Comparison of ENCODE assay signal across 8 mouse cellular contexts in genomic region chr2:158376123-158376687, GRCm38 (mm10). TPM values are rescaled to one million over a fixed set of nuclear protein-coding genes. Genes with fewer than 3 reads are reported as not detected.
A peak's percentile ranks its signal among the peaks of the same experiment; 100 is the strongest.
DNase-seq lines count a peak whose midpoint lies in the region; ATAC-seq and TF ChIP-seq lines count a peak whose summit lies in the region.

No protein-coding gene starts in this region.

- intact Hi-C loops in gastrocnemius, adult 2 months (cut with DNase I) = no loop called here

- H3K27me3 ChIP-seq in kidney, postnatal 0 days (ENCODE audit: insufficient read depth, low read length) = peaks cover 15% of the 10 kb centered on the region
- H3K27me3 ChIP-seq in embryonic facial prominence, embryonic 10.5 days (replicated peaks; ENCODE audit: low read depth, poor library complexity, severe bottlenecking) = peaks cover 56% of the 10 kb centered on the region
- H3K27me3 ChIP-seq in intestine, postnatal 0 days (replicated peaks; ENCODE audit: control insufficient read depth, insufficient read depth, low read length) = peaks cover 21% of the 10 kb centered on the region
- peaks cover 21% of the 10 kb centered on the region for H3K27me3 ChIP-seq in neural tube, embryonic 13.5 days

- 30% methylated on average over 12 of the region's 12 CpGs for WGBS in kidney, postnatal 0 days
- 24% methylated on average over 12 of the region's 12 CpGs for WGBS in embryonic facial prominence, embryonic 10.5 days
- WGBS in intestine, postnatal 0 days = 34% methylated on average over 12 of the region's 12 CpGs
- 27% methylated on average over 12 of the region's 12 CpGs for WGBS in neural tube, embryonic 13.5 days

- peak overlapping the region; percentile 26 for H3K4me3 ChIP-seq in kidney, postnatal 0 days (replicated peaks; ENCODE audit: low read depth, low read length)
- H3K4me3 ChIP-seq in embryonic facial prominence, embryonic 10.5 days = peak overlapping the region; percentile 64
- H3K4me3 ChIP-seq in intestine, postnatal 0 days (ENCODE audit: low read depth, low read length) = 0 out of 2 replicates have a peak overlapping the region, but pooled peaks have one; percentile 17
- peak overlapping the region; percentile 51 for H3K4me3 ChIP-seq in neural tube, embryonic 13.5 days
- no peak overlapping the region for H3K4me3 ChIP-seq in gastrocnemius, adult 2 months

- H3K9me3 ChIP-seq in kidney, postnatal 0 days (replicated peaks; ENCODE audit: low read length) = no peaks in the 10 kb centered on the region
- H3K9me3 ChIP-seq in embryonic facial prominence, embryonic 10.5 days = no peaks in the 10 kb centered on the region
- H3K9me3 ChIP-seq in intestine, postnatal 0 days (ENCODE audit: control insufficient read depth) = no peaks in the 10 kb centered on the region
- no peaks in the 10 kb centered on the region for H3K9me3 ChIP-seq in neural tube, embryonic 13.5 days

- no peak overlapping the region for H3K4me2 ChIP-seq in kidney, postnatal 0 days (ENCODE audit: low read length)
- no peak overlapping the region; the same call in 1 of the 2 replicates for H3K4me2 ChIP-seq in intestine, postnatal 0 days (replicated peaks; ENCODE audit: low read depth)
- H3K4me2 ChIP-seq in neural tube, embryonic 13.5 days = peak overlapping the region; percentile 57

- no peak for ATAC-seq in kidney, postnatal 0 days (replicated peaks; ENCODE audit: low FRiP score, low read depth)
- no peak for ATAC-seq in intestine, postnatal 0 days
- ATAC-seq in neural tube, embryonic 13.5 days (ENCODE audit: low read depth) = peak; percentile 24

- peaks cover 5% of the 10 kb centered on the region; the same call in 1 of the 2 replicates for H3K4me1 ChIP-seq in kidney, postnatal 0 days (replicated peaks; ENCODE audit: insufficient read depth, low read length)
- H3K4me1 ChIP-seq in embryonic facial prominence, embryonic 10.5 days = peaks cover 17% of the 10 kb centered on the region
- H3K4me1 ChIP-seq in intestine, postnatal 0 days (replicated peaks; ENCODE audit: control insufficient read depth, insufficient read depth, low read length) = no peaks in the 10 kb centered on the region
- H3K4me1 ChIP-seq in neural tube, embryonic 13.5 days (replicated peaks) = peaks cover 28% of the 10 kb centered on the region

- no peak overlapping the region for H3K9ac ChIP-seq in kidney, postnatal 0 days (ENCODE audit: low read depth, low read length)
- no peak overlapping the region for H3K9ac ChIP-seq in intestine, postnatal 0 days (ENCODE audit: low read depth, low read length)
- H3K9ac ChIP-seq in neural tube, embryonic 13.5 days = peak overlapping the region; percentile 86

- H3K27ac ChIP-seq in kidney, postnatal 0 days = no peak overlapping the region
- 0 out of 2 replicates have a peak overlapping the region, but pooled peaks have one; percentile 57 for H3K27ac ChIP-seq in embryonic facial prominence, embryonic 10.5 days (replicated peaks)
- H3K27ac ChIP-seq in intestine, postnatal 0 days (ENCODE audit: low read depth, low read length) = no peak overlapping the region
- peak overlapping the region; percentile 90 for H3K27ac ChIP-seq in neural tube, embryonic 13.5 days (replicated peaks)
- H3K27ac ChIP-seq in gastrocnemius, adult 2 months = no peak overlapping the region

- no peaks in the 10 kb centered on the region for H3K36me3 ChIP-seq in kidney, postnatal 0 days (ENCODE audit: insufficient read depth, low read length)
- H3K36me3 ChIP-seq in embryonic facial prominence, embryonic 10.5 days (replicated peaks) = no peaks in the 10 kb centered on the region
- H3K36me3 ChIP-seq in intestine, postnatal 0 days (ENCODE audit: control insufficient read depth, insufficient read depth) = no peaks in the 10 kb centered on the region
- peaks cover 20% of the 10 kb centered on the region for H3K36me3 ChIP-seq in neural tube, embryonic 13.5 days

- TF ChIP-seq CTCF in kidney, postnatal 0 days (IDR thresholded peaks at IDR 0.05; ENCODE audit: low read depth) = no peak
- no peak for TF ChIP-seq CTCF in intestine, postnatal 0 days (IDR thresholded peaks at IDR 0.05; ENCODE audit: low read depth)
- TF ChIP-seq CTCF in gastrocnemius, adult 2 months (IDR thresholded peaks at IDR 0.05) = no peak

- DNase-seq in kidney, postnatal 0 days (ENCODE audit: low spot score) = no peak
- no peak for DNase-seq in kidney, adult 18-20 months
- DNase-seq in embryonic facial prominence, embryonic 10.5 days (ENCODE audit: low spot score) = no peak
- DNase-seq in gastrocnemius, adult 2 months = no peak
- DNase-seq in adrenal gland, postnatal 10 days = no peak
- DNase-seq in right cerebral cortex, postnatal 25 days = no peak

RNA-seq across cellular contexts. Expression of gene Snhg11, which starts 0.8 kb away (rescaled TPM):
- 2.9 and 3.5 TPM in 2 replicates for polyA plus RNA-seq in kidney, postnatal 0 days (2015; fragmentation: Nextera tagmentation; extraction: Ambion mirVana)
- 22.1 and 25.2 TPM in 2 replicates for polyA plus RNA-seq in embryonic facial prominence, embryonic 10.5 days (2016; fragmentation: Nextera tagmentation; extraction: Ambion mirVana)
- 1.9 and 3.0 TPM in 2 replicates for polyA plus RNA-seq in intestine, postnatal 0 days (2015; fragmentation: Nextera tagmentation; extraction: Ambion mirVana)
- polyA plus RNA-seq in neural tube, embryonic 13.5 days (2015; fragmentation: Nextera tagmentation; extraction: Ambion mirVana) = 532 and 687 TPM in 2 replicates
- under 1 TPM in 1 of 2 experiments, not detected in 1; 0.17 TPM for total RNA-seq in gastrocnemius, adult 2 months (2021)
- 10 to 100 TPM in 1 of 2 experiments, 1 to 10 TPM in 1; 3.6 to 15.0 TPM for total RNA-seq in adrenal gland, postnatal 10 days (2021)

RNA-seq across cellular contexts. Expression of gene Ralgapb, which starts 33.4 kb away (rescaled TPM):
- 13.9 and 17.6 TPM in 2 replicates for polyA plus RNA-seq in kidney, postnatal 0 days (2015; fragmentation: Nextera tagmentation; extraction: Ambion mirVana)
- 11.9 and 12.7 TPM in 2 replicates for polyA plus RNA-seq in embryonic facial prominence, embryonic 10.5 days (2016; fragmentation: Nextera tagmentation; extraction: Ambion mirVana)
- polyA plus RNA-seq in intestine, postnatal 0 days (2015; fragmentation: Nextera tagmentation; extraction: Ambion mirVana) = 11.5 and 11.6 TPM in 2 replicates
- 22.1 and 23.5 TPM in 2 replicates for polyA plus RNA-seq in neural tube, embryonic 13.5 days (2015; fragmentation: Nextera tagmentation; extraction: Ambion mirVana)
- total RNA-seq in gastrocnemius, adult 2 months (2021) = 10 to 100 TPM; 27.9 to 38.2 TPM
- 10 to 100 TPM; 33.7 to 42.1 TPM for total RNA-seq in adrenal gland, postnatal 10 days (2021)

Comparison
In these comparisons a context has a peak if more than half of its experiments do, and no peak if none do; other contexts are left out.
1. H3K27ac ChIP-seq: peak in embryonic facial prominence, embryonic 10.5 days (single experiment) and neural tube, embryonic 13.5 days (single experiment); none in kidney, postnatal 0 days (single experiment), intestine, postnatal 0 days (single experiment) and gastrocnemius, adult 2 months (single experiment).
2. RNA of gene Snhg11, which starts 0.8 kb away (polyA plus RNA-seq): 532 to 687 TPM in neural tube, embryonic 13.5 days; 22.1 to 25.2 TPM in embryonic facial prominence, embryonic 10.5 days, 2.9 to 3.5 TPM in kidney, postnatal 0 days and 1.9 to 3.0 TPM in intestine, postnatal 0 days; every median in the first group is over 10 times any median in the second.